Mouse (Mus musculus) lung, embryonic 15.5 days (tissue): ENCODE measurements around the gene Olfr976. TPM values are rescaled to one million over a fixed set of nuclear protein-coding genes. Genes with fewer than 3 reads are reported as not detected.

Experiments
- polyA plus RNA-seq: library from polyadenylated mRNA; unstranded; fragments of >200 nt; fragmentation: Nextera tagmentation; extraction: Ambion mirVana; gene quantifications from 2 replicates; pipeline ENCODE4 v1.2.1, GENCODE M21; 2015

Olfr976 gene
- polyA plus RNA-seq, 1 experiment from 2014 or later, result not detected

Other genes with a start within 250 kb of the Olfr976 start
- not detected in 2 replicates for gene Olfr965, start 249.8 kb downstream of the Olfr976 start, polyA plus RNA-seq
- gene Olfr150, start 230.2 kb downstream of the Olfr976 start, polyA plus RNA-seq, result not detected in 2 replicates
- gene Olfr967, start 214.9 kb downstream of the Olfr976 start, polyA plus RNA-seq, result not detected in 2 replicates
- gene Olfr968, start 177.9 kb downstream of the Olfr976 start, polyA plus RNA-seq, result not detected in 2 replicates
- gene Olfr969, start 170.2 kb downstream of the Olfr976 start, polyA plus RNA-seq, result not detected in 2 replicates
- gene Olfr970, start 152.3 kb downstream of the Olfr976 start, polyA plus RNA-seq, result not detected in 2 replicates
- not detected in 2 replicates for gene Olfr971, start 124.3 kb downstream of the Olfr976 start, polyA plus RNA-seq
- gene Olfr972, start 94.7 kb downstream of the Olfr976 start, polyA plus RNA-seq, result not detected in 2 replicates
- not detected in 2 replicates for gene Olfr229, start 53.8 kb downstream of the Olfr976 start, polyA plus RNA-seq
- not detected in 2 replicates for gene Olfr974, start 23.6 kb downstream of the Olfr976 start, polyA plus RNA-seq
- not detected in 2 replicates for gene Olfr975, start 9.1 kb downstream of the Olfr976 start, polyA plus RNA-seq
- not detected in 2 replicates for gene Olfr978, start 31.0 kb upstream of the Olfr976 start, polyA plus RNA-seq
- not detected in 2 replicates for gene Olfr979, start 42.3 kb upstream of the Olfr976 start, polyA plus RNA-seq
- not detected in 2 replicates for gene Olfr980, start 48.4 kb upstream of the Olfr976 start, polyA plus RNA-seq
- gene Olfr981, start 60.3 kb upstream of the Olfr976 start, polyA plus RNA-seq, result not detected in 2 replicates
- not detected in 2 replicates for gene Olfr982, start 112.7 kb upstream of the Olfr976 start, polyA plus RNA-seq
- not detected in 2 replicates for gene Olfr983, start 132.5 kb upstream of the Olfr976 start, polyA plus RNA-seq
- gene Olfr984, start 153.1 kb upstream of the Olfr976 start, polyA plus RNA-seq, result not detected in 2 replicates
- gene Olfr985, start 169.1 kb upstream of the Olfr976 start, polyA plus RNA-seq, result not detected in 2 replicates
- not detected in 2 replicates for gene Tmem225, start 187.0 kb upstream of the Olfr976 start, polyA plus RNA-seq
- gene Olfr986, start 219.8 kb upstream of the Olfr976 start, polyA plus RNA-seq, result not detected in 2 replicates
- gene Zfp202, start 231.2 kb upstream of the Olfr976 start, polyA plus RNA-seq, result 4.9 TPM in 2 replicates